Mouse (Mus musculus): Measurements from ENCODE around the gene Twf2.

Twf2 gene

DNA sequence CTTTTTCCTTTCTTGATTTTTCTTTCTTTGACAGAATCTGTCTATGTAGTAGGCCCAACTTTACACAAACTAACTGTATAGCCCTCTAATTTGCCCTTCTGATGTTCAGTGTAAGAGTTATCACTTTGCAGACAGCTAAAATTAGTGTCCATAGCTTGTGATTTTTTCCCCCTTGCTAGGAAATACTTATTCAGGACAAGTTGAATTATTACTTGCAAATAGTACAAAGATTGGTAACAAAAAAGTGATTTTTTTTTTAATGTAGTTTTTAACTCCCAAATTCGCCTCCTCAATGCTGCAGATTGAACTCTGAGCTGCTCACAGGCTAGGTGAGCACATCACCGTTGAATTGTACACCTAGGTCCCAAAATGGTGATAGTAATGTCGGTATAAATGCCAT lies 22.9 kb upstream of the Twf2 start:
- no peak for DNase-seq

DNA sequence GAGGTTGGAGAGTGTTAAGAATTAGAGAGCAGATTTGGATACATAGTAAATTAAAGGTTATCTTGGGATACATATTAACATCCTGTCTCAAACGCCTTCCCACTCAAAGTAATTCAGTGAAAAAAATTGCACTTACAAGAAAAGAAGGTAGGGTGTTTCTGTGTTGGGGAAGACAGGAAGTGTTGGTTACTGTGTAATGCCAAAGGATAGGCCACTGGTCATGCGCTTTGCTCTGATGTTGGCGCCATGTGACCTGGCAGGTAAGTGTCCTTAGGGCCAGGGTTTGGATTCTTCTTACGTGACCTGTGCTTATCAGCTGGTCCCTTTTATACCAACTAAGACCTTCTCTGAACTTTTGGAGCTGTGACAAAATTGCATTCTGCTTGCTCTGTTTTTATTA lies 20.8 kb upstream of the Twf2 start:
- no peak for DNase-seq

GRCm38 (mm10) chr9:106183996-106184395 lies 18.9 kb upstream of the Twf2 start:
- no peak for DNase-seq

DNA sequence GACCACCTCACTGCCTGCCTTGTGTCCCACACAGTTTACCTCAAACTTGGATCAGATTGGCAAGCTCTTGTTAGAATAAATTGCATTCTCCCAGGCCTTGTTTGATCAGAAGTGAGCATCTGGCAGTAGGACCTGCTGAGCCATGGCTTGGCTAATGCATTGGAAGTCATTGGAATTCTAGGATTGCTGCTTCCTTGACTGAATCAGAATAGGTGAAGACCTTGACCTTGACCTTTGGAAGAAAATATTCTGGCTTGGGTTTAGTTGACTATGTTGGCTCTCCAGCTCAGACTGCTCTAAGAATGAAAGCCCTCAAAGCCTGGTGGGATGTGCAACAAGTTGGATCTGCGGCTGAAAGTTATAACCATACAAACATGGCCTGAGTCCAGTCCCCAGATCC lies 11.6 kb upstream of the Twf2 start:
- DNase-seq, result no peak

DNA sequence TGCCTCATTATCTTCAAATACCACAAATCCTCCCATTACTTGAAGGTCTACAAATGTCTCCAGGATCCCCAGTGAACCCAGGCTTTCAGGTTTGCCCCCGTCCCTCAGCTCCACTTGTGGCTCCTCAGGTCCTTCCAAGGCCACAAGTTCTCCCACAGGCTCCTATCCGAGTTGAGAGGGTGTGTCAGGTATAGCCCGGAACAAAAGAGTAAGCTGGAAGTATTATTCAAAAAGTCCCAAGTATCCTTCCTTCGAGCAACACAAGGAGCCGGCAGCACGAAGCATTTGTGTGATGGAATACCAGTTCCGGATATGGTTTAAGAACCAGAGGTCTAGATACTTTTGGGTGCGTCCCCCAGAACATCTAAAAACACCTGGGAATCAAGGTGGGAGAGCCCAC lies 10.9 kb upstream of the Twf2 start:
- DNase-seq, result no peak

DNA sequence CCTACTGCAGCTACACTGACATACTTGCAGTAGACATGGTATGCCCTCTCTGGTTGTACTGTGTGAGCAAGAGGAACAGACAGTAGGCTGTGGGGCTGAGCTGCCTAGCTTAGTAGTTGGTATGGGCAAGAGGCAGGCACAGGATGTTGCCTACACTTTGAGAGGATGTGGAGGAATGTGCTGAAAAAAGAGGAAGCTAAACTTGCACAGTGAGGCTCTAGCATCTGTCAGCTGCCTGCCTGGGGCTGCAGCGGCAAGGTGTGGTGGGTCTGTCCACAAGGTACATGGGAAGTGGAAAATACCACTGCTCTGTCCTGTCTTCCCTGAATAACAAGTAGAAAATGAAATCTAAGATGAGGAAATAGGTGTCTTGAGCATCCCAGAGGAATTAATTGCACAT lies 9.9 kb upstream of the Twf2 start:
- DNase-seq, result no peak

DNA sequence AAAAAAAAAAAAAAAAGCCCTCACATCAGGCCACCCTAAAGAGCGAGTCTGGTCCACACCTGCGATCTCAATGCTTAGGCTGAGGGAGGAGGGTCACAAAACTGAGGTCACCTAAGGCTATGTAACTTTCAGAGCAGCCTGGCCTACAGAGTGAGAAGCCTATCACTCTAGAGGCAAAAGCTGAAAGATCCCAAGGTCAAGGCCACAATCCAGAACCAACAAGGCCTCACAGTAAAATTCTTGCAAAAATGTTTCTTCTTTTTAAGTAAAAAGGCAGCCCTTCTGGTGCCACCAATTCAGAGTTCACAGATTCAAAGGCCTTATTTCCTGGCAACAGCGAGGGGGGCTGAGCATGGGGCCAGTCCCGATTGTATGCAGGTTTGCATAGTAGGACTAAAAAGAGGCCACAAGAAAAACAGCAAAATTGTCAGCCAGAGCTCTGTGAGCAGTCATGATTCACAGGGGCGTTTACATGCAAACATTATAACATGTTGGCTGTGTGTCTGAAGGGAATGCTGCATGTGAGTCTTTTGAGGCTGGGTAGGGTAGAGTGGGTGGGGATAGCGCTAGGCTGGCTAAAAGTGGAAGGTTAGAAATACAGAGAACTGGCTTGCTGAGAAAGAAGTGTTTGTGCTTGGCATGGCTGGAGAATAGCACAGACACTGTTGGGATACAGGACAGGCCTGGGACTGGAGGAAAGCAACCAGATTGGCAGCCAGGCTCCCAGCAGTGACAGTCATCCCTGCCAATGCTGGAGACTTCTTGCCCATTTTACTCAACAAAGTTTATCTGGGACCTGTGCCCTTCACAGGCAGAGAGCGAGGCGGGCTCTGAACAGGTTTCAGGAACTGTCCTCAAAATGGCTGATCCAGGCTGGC lies 8.7 kb upstream of the Twf2 start:
- no peak for DNase-seq

DNA sequence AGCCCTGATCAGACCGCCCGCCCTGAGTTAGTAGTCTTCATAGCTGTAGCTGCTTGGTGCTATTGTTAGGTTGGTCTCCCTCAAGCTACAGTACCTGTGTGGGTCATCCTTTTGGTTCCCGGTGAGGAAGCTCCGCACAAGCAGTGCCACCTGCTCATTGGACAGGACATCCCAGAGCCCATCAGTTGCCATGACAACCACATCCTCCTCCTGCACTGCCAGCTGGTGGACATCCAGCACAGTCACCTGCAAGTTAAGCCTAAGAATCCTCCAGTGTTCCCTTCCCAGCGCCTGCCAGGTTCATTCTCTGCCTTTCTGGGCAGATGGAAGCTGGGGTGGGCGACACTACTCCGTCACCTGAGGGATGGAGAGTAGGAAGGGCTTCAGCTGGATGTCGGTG lies 7.2 kb upstream of the Twf2 start:
- peak; percentile 68 for DNase-seq

GRCm38 (mm10) chr9:106197081-106197713 lies 5.7 kb upstream of the Twf2 start:
- DNase-seq, result no peak

DNA sequence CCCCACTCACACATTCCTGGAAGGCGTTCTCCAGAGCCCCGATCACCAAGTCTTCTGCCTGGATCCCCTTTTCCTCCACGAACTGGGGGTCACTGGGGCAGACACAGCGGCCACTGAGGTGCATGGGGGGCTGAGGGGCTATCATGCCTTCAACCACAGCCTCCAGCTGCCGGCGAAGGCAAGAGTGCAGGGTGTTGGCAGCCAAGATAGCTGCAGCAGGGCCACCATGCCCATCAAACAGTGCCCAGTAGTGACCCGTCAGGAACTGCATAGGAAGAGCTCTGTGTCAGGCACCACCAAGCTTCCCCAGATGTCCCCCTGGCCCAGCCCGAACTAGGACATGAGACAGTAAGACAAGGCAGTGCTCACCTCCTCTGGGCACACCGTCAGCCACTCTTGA lies 5.2 kb upstream of the Twf2 start:
- no peak for DNase-seq

DNA sequence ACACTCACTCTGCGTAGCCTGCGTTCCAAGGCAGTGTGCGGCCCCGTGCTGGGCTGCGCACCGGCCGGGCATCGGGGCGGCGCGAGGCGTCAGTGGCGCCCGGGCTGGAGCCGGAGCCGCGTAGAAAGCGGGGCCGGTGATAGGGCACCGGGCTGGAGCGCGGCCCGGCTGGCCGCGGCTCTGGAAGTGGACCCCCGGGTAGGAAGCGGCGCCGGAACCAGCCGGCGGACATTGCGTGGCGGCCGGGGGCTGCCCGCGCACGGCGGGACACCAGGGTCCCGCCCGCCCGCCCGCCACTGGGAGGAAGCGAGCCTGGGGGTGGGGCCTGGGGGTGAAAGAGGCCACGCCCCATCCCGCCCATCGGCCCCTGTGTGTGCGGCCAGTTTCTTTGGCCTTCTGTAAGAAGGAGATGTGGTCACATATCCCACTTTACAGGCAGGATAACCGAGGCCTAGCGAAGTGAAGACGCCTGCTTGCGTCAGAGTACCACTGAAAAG lies 3.9 kb upstream of the Twf2 start:
- no peak for DNase-seq

DNA sequence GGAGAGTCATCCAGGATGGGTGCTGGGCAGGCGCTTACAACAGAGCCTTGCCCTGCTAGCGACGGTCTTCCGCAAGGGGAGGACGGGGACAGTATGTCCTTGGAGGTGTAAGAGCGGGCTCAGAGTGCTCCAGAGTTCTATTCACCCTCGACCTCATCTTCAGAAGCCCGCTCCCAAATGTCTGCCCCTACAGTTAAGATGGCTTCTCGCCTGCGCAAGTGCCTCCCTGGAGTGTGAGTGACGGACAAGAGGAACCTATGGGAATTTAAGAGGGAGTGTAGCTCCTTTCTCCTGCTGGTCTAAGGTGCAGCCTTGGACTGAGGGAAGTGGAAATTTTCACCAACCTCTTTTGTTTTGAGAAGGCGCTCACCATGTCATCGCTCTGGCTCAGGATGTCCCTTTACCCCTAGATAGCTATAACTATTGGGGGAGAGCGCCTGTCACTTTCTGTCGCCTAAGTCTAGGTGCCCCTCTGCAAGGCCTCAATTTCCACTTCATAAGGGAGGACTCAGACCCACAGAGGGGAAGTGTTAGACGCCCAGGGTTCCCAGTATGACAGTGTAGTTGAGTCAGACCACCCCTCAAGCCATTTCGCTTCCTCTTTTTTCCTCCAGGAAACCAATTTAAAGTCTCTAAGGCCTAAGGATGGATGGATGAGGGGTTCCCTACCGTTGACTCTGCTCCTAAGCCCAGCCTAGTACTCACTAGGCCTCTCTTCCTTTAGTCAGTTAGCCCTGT lies 3.2 kb upstream of the Twf2 start, which contains the start of gene Ppm1m:
TSS of gene Ppm1m (minus strand) at position 212 of the 738 bp plus-strand sequence.
- DNase-seq, result no peak

GRCm38 (mm10) chr9:106201895-106202294 lies 1.0 kb upstream of the Twf2 start:
- no peak for DNase-seq

- no peak for DNase-seq
Measured at GRCm38 (mm10) chr9:106203990-106204851, 1.3 kb downstream of the Twf2 start.

DNA sequence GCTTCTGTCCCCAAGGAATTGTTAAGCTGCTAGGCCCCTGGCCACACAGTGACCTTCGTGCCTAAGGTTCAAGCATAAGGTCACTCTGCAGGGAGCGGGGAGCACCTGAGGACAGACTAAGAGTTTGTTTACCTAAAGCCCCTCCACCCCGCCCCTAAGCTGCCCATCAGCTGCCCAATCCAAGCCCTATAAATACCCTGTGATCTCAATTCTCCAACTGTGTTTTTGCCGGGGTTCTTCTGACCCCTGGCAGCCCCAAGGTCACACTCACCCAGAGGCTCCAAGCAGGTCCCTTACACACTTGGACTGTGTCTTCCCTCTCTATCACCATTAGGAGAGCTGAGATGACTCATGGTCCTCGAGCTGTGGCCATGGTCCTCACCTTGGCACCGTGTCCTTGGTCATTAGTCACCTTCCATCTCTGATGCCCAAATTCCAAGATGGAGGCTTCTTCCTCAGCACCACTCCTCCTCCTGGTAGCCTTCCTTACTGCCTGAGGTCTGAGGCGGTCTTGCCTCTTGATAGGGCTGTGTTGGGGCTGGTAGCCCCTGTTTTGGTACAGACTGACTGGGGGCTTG lies 2.9 kb downstream of the Twf2 start:
- no peak for DNase-seq

DNA sequence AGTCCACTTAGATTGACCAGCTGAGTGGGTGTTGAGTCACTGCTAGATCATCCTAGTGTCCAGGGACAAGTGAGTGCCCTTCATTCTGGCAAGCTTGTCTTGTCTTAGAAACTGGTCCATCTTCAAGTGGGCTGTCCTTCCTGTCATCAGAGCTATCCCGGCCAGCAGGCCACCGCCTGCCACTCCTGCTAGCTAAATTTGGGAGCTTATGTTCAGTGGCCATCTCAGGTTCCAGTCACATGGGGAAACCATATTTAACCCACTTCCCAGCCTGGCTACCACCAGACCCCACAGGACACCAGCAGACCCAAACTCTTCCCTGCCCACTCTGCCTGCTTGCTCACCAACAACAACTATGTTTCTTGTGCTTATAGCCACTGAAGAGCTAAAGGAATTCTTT lies 3.6 kb downstream of the Twf2 start:
- no peak for DNase-seq

DNA sequence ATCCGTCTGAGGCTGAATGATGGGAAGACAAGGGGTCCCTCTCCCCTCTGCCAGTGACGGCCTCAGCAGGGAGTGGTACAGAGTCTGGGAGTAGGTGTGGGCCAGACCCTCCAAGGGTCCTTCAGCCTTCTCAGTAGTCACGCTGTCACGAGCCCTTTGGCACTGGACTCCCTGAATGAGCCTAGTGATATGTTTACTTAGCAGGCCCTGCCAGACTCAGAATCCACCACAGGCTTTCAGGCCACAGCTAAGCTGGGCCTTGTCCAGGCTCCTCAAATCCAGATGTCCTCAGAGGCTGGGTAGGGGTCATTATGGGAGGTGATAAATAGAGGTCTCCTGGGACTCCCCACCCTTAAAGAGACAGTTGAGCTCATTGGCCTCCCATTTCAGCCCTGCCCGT lies 5.3 kb downstream of the Twf2 start:
- DNase-seq, result no peak

DNA sequence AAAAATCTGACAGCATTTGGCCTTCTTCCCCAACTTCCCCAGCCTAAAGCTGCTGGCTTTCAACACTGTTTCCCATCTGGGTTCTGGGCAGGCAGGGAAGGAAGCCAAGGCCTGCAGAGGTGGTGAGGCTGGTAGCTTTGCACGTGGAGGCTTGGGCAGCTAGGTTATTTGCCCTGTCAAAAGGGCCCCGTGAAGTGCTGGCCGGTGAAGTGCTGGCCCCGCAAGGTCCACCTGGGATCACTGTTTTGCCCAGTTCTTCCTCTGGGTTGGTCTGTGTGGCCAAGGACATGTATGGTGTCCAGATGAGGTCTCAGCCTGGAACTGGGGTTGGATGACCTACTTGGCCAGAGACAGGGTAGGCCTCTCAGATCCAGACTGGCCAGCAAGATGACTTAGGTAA lies 7.0 kb downstream of the Twf2 start:
- DNase-seq, result no peak

DNA sequence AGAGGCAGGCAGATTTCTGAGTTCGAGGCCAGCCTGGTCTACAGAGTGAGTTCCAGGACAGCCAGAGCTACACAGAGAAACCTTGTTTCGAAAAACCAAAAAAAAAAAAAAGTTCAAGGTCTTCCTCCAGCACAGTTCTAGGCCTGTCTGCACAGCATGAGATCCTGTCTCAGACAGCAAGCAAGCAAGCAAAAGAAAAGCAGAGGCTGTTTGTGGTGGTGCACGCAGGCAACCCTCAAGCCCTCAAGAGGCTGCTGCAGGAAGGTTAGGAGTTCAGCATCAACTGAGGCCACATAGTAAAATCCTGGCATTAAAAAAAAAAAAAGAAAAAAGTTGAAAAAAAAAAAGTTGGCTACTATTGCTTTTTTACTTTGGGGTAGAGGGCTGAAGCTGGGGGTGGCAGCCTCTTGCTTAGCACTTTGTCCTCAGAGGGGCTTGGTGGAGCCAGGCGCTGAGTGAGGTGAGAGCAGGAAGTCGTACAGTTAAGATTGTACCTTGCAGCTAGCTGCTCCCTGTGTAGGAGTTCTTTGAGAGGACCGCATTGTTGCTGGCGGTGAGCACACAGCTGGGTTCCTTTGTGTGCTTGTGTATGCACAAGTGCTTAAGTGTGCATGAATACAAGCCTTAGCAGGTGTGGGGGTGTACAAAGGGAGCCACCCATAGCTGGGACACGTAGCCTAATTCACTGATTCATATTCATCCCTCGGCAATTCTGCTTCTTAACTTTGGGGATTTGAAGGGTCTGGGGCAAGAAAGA lies 8.1 kb downstream of the Twf2 start:
- no peak for DNase-seq

DNA sequence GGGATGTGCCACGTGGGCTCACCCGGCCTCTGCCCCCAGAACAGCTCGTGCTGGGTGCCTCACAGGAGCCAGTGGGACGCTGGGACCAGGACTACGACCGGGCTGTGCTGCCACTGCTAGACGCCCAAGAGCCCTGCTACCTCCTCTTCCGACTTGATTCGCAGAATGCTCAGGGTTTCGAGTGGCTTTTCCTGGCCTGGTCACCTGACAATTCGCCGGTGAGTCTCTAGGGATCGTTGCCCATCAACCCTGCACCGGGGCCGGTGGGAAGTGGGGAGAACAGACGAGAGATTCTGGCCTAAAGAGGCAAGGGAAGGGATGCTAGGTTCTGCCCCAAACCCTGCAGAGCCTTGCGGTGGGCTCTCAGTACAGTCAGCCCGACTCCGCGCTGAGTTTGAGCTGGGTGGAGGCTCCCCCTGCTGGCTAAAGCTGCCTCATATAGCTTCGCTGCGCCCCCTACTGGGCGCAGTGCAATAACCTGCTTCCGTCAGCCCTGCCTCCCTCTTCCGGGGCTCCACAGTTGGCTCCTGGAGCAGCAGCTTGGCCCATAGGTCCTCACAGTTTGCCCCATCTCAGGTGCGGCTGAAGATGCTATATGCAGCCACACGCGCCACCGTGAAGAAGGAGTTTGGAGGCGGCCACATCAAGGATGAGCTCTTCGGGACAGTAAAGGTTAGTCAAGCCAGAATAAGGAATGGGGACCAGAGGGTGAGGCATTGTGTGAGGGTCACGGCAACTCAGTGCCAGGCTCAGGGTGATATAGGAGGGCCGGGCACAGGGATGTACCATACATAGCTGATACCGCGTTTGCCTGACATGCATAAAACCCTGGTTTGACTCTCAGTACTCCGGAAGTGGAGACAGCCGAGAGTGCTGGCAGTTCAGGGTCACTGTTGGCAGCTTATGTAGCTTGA lies 9.0 kb downstream of the Twf2 start:
- peak; percentile 86 for DNase-seq
